Mouse (Mus musculus) frontal cortex, postnatal 25 days (tissue): ENCODE data around the gene Zhx3.
A peak's percentile ranks its signal among the peaks of the same experiment; 100 is the strongest.

Source experiments
- DNase-seq, 2 experiments: peaks; one replicate each; pipeline ENCODE4 v3.0.0; 2022; ENCODE audit warnings: low spot score in 2 of 2

The Zhx3 gene

GRCm38 (mm10) chr2:160760433-160761184 is 112.2 kb downstream of the Zhx3 start:
- peak; percentile 45 to 60 for DNase-seq

- no peak for DNase-seq
Observed at GRCm38 (mm10) chr2:160756583-160757203, 116.1 kb downstream of the Zhx3 start.

GRCm38 (mm10) chr2:160747075-160747474 is 125.7 kb downstream of the Zhx3 start:
- no peak for DNase-seq

- no peak for DNase-seq
Observed at GRCm38 (mm10) chr2:160746637-160747036, 126.2 kb downstream of the Zhx3 start.

- DNase-seq = no peak
Observed at GRCm38 (mm10) chr2:160745497-160745896, 127.3 kb downstream of the Zhx3 start.

- DNase-seq = no peak
Observed at GRCm38 (mm10) chr2:160744823-160745210, 128.0 kb downstream of the Zhx3 start.

- DNase-seq = peak in 1 of 2 experiments; percentile 43
Observed at GRCm38 (mm10) chr2:160744040-160744822, 128.6 kb downstream of the Zhx3 start.

- DNase-seq = no peak
Observed at GRCm38 (mm10) chr2:160742161-160742609, 130.6 kb downstream of the Zhx3 start.

- DNase-seq = no peak
Observed at GRCm38 (mm10) chr2:160741580-160741979, 131.2 kb downstream of the Zhx3 start.

GRCm38 (mm10) chr2:160740521-160741156 is 132.2 kb downstream of the Zhx3 start:
- no peak for DNase-seq

GRCm38 (mm10) chr2:160739647-160740356 is 133.0 kb downstream of the Zhx3 start:
- DNase-seq = no peak

- no peak for DNase-seq
Observed at GRCm38 (mm10) chr2:160738354-160738753, 134.4 kb downstream of the Zhx3 start.

- no peak for DNase-seq
Observed at GRCm38 (mm10) chr2:160736466-160736865, 136.3 kb downstream of the Zhx3 start.

GRCm38 (mm10) chr2:160735706-160736310 is 137.0 kb downstream of the Zhx3 start:
- no peak for DNase-seq

GRCm38 (mm10) chr2:160734331-160734730 is 138.5 kb downstream of the Zhx3 start:
- DNase-seq = no peak

- no peak for DNase-seq
Observed at GRCm38 (mm10) chr2:160733131-160733531, 139.7 kb downstream of the Zhx3 start.

- DNase-seq = no peak
Observed at GRCm38 (mm10) chr2:160732420-160732995, 140.3 kb downstream of the Zhx3 start.

- DNase-seq = peak; percentile 46 to 65
Observed at GRCm38 (mm10) chr2:160731839-160732261, 140.9 kb downstream of the Zhx3 start.

- DNase-seq = peak; percentile 88 to 91
Observed at GRCm38 (mm10) chr2:160731117-160731838, 141.5 kb downstream of the Zhx3 start, which contains the start of gene Plcg1. Plcg1 (plus strand) TSS chr2:160731300.

GRCm38 (mm10) chr2:160730797-160731116 is 142.0 kb downstream of the Zhx3 start:
- no peak for DNase-seq
